Mouse (Mus musculus) hindbrain, embryonic 15.5 days (tissue): ENCODE data around the gene Izumo2. TPM values are rescaled to one million over a fixed set of nuclear protein-coding genes. Genes with fewer than 3 reads are reported as not detected.
A peak's percentile ranks its signal among the peaks of the same experiment; 100 is the strongest.

ENCODE experiments used
- ATAC-seq: fragments of 200-750 bp; cut with Nextera tagmentation; 2 replicates; pipeline ENCODE4 v1.8.0; 2017; ENCODE audit warnings: low read depth, moderate number of reproducible peaks, moderate TSS enrichment; ENCODE audit not compliant: low FRiP score
- H3K27ac ChIP-seq: fragments of 300-500 bp; sonication (generic); replicated peaks from 2 replicates; pipeline ENCODE4 v1.5.1; 2015; ENCODE audit warnings: mild to moderate bottlenecking, inconsistent platforms
- H3K27me3 ChIP-seq: fragments of 300-500 bp; sonication (generic); 2 replicates; pipeline ENCODE4 v1.6.1; 2015; ENCODE audit warnings: control low read depth, inconsistent platforms
- H3K36me3 ChIP-seq: fragments of 300-500 bp; sonication (generic); 2 replicates; pipeline ENCODE4 v1.6.1; 2015; ENCODE audit warnings: control low read depth, inconsistent platforms
- H3K4me1 ChIP-seq: fragments of 300-500 bp; sonication (generic); replicated peaks from 2 replicates; pipeline ENCODE4 v1.6.1; 2015; ENCODE audit warnings: control low read depth, inconsistent platforms
- H3K4me2 ChIP-seq: fragments of 300-500 bp; sonication (generic); 2 replicates; pipeline ENCODE4 v1.6.1; 2015; ENCODE audit warnings: moderate library complexity, mild to moderate bottlenecking, inconsistent platforms
- H3K4me3 ChIP-seq: fragments of 300-500 bp; sonication (generic); 2 replicates; pipeline ENCODE4 v1.5.1; 2015; ENCODE audit warnings: mild to moderate bottlenecking, inconsistent platforms
- H3K9ac ChIP-seq: fragments of 300-500 bp; sonication (generic); 2 replicates; pipeline ENCODE4 v1.6.1; 2015; ENCODE audit warnings: inconsistent platforms
- H3K9me3 ChIP-seq: fragments of 300-500 bp; sonication (generic); 2 replicates; pipeline ENCODE4 v1.6.1; 2016; ENCODE audit warnings: control low read depth, inconsistent platforms
- WGBS: fragments of 180-500 bp; shearing (Covaris S2); methylation state at CpG from one replicate; pipeline ENCODE4 v1.1.7; 2015; 5-methylcytosine and 5-hydroxymethylcytosine counted together
- polyA plus RNA-seq: library from polyadenylated mRNA; unstranded; fragments of >200 nt; fragmentation: Nextera tagmentation; extraction: Ambion mirVana; gene quantifications from 2 replicates; pipeline ENCODE4 v1.2.1, GENCODE M21; 2015

The Izumo2 gene
- not detected in 2 replicates for polyA plus RNA-seq

DNA sequence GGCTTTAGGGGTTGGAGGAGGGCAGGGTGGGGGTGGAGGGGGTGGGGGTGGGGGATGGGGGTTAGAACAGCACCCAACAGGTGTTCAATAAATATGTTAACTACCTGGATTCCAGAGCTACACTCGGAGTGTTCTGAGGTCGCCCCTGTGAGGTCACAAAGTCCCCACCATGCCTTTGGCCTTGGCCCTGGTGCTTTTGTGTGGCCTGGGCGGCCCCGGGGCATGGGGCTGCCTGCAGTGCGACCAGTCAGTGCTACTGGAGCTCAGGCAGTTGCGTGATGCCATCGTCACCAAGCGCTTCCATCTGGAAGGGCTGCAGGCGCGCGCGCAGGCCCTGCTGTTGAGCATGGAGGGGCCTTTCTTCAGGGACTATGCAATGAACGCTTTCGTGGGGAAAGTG, at the start of gene Izumo2:
TSS of gene Izumo2 (plus strand) at position 169 of the 400 bp plus-strand sequence.
- Histone ChIP-seq H3K9ac (no peak within 1 kb of the TSS), H3K4me3 (no peak within 1 kb of the TSS), H3K4me2 (no peak within 1 kb of the TSS), H3K36me3 (no peaks in the 10 kb centered on the region), H3K4me1 (no peaks in the 10 kb centered on the region), H3K9me3 (no peaks in the 10 kb centered on the region), H3K27ac (no peak within 1 kb of the TSS), H3K27me3 (no peaks in the 10 kb centered on the region)
- no peak for ATAC-seq
- WGBS, result 74% methylated on average over 14 of the region's 14 CpGs

DNA sequence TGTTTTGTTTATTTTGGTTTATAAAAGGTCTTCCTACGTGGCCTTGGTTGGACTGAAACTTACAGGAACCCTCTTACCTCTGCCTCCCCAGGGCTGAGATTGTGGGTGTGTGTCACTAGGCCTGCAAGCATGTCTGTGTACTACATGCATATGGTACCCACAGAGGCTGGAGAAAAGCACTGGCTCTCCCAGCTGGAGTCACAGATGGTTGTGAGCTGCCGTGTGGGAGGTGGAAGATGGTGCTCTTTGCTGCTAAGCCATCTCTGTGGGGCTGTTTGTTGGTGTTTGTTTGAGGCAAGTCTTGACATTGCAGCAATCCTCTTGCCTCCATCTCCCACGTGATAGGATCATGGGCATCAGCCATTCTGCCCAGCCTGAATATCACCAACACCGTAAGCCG, 47.3 kb upstream of the Izumo2 start:
- no peak overlapping the region for H3K4me3 ChIP-seq
- no peak overlapping the region for H3K27ac ChIP-seq
- no peaks in the 10 kb centered on the region for H3K27me3 ChIP-seq
- no peak overlapping the region for H3K4me2 ChIP-seq
- WGBS, result 80% methylated on average over 5 of the region's 5 CpGs
- H3K9me3 ChIP-seq, result no peaks in the 10 kb centered on the region
- no peaks in the 10 kb centered on the region for H3K36me3 ChIP-seq
- no peak overlapping the region for H3K9ac ChIP-seq
- no peaks in the 10 kb centered on the region for H3K4me1 ChIP-seq
- no peak for ATAC-seq

DNA sequence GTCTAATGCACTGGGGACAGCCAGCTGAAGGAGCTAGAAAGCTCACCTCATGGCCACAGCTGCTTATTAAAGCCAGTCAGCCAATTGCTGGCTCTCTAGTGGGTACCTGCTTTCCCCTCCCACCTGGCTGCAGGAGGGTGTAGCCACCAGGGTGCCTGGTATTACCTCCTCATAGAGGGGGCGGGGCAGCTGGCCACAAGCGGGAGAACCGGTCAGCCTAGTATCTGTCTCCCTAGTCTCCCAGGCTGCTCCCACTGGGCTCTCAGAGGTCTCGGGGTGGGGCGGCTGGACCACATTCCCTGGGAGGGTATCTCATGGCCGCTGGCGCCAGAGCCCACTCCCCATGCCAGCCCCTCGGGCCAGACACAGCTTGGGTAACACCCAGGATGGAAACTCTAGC, 46.4 kb upstream of the Izumo2 start:
- 15% methylated on average over 8 of the region's 8 CpGs for WGBS
- Histone ChIP-seq H3K9me3 (no peaks in the 10 kb centered on the region), H3K4me1 (no peaks in the 10 kb centered on the region), H3K36me3 (no peaks in the 10 kb centered on the region), H3K27ac (no peak overlapping the region), H3K9ac (no peak overlapping the region), H3K27me3 (no peaks in the 10 kb centered on the region), H3K4me3 (no peak overlapping the region), H3K4me2 (no peak overlapping the region)
- ATAC-seq, result no peak

- Histone ChIP-seq H3K27ac (no peak overlapping the region), H3K4me1 (no peaks in the 10 kb centered on the region), H3K36me3 (no peaks in the 10 kb centered on the region), H3K4me2 (no peak overlapping the region), H3K9me3 (no peaks in the 10 kb centered on the region), H3K4me3 (no peak overlapping the region), H3K27me3 (no peaks in the 10 kb centered on the region), H3K9ac (no peak overlapping the region)
- ATAC-seq, result no peak
- 13% methylated on average over 3 of the region's 3 CpGs for WGBS
These were observed 46.0 kb upstream of the Izumo2 start for GRCm38 (mm10) chr7:44662569-44662968.

DNA sequence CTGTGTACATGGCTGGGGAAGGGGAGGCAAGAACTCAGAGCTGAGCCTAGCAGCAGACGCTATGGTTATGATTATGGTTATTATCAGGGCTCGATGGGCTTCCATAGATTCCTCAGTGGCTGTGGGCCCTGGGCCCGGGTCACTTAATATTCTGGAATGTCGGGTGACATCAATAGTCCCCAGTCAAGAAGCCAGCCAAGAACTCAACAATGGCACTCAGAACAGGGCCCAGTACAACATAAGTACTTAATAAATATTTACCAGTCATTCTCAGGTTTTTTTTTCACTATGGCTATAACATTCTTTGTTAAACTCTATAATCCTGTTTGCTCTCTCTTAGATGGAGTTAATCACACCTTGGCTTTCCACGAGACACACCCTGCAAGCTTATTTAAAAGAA, 45.0 kb upstream of the Izumo2 start:
- no peaks in the 10 kb centered on the region for H3K4me1 ChIP-seq
- no peak overlapping the region for H3K4me3 ChIP-seq
- H3K9ac ChIP-seq, result no peak overlapping the region
- H3K9me3 ChIP-seq, result no peaks in the 10 kb centered on the region
- peaks cover 4% of the 10 kb centered on the region; the same call in 1 of the 2 replicates for H3K27me3 ChIP-seq
- no peak overlapping the region for H3K4me2 ChIP-seq
- ATAC-seq, result no peak
- WGBS, result 81% methylated on average over 5 of the region's 5 CpGs
- no peaks in the 10 kb centered on the region for H3K36me3 ChIP-seq
- H3K27ac ChIP-seq, result no peak overlapping the region

DNA sequence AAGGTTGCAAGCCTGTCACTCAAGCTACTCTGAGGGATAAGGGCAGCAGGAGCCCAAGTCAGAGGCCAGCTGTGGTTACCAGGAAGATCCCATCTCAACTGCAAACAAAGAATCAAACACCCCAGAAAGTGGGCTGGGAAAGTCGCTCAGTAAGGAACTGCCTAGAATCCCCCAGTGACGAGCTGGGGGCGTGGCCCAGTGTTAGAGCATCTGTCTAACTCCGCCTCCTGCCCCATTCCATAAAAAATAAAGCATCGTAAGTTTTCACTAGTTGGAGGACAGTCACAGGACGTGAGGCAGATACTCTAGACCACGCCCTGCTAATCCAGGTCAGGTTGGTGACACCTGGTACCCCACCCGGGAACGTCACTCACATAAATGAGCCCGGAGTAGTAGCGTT, 43.8 kb upstream of the Izumo2 start:
- ATAC-seq, result no peak
- no peaks in the 10 kb centered on the region for H3K4me1 ChIP-seq
- no peak overlapping the region for H3K9ac ChIP-seq
- H3K36me3 ChIP-seq, result no peaks in the 10 kb centered on the region
- no peak overlapping the region for H3K4me2 ChIP-seq
- H3K4me3 ChIP-seq, result no peak overlapping the region
- H3K9me3 ChIP-seq, result no peaks in the 10 kb centered on the region
- no peak overlapping the region for H3K27ac ChIP-seq
- H3K27me3 ChIP-seq, result peaks cover 9% of the 10 kb centered on the region
- WGBS, result 44% methylated on average over 11 of the region's 11 CpGs

GRCm38 (mm10) chr7:44666462-44666861, 42.1 kb upstream of the Izumo2 start:
- WGBS, result 75% methylated on average over 2 of the region's 2 CpGs
- Histone ChIP-seq H3K27me3 (peaks cover 19% of the 10 kb centered on the region), H3K36me3 (no peaks in the 10 kb centered on the region), H3K4me1 (peaks cover 10% of the 10 kb centered on the region), H3K9ac (no peak overlapping the region), H3K4me3 (no peak overlapping the region), H3K4me2 (no peak overlapping the region), H3K27ac (no peak overlapping the region), H3K9me3 (no peaks in the 10 kb centered on the region)
- ATAC-seq, result no peak

GRCm38 (mm10) chr7:44667996-44668738, 40.4 kb upstream of the Izumo2 start:
- Histone ChIP-seq H3K4me1 (peaks cover 10% of the 10 kb centered on the region), H3K36me3 (no peaks in the 10 kb centered on the region), H3K27ac (no peak overlapping the region), H3K27me3 (peaks cover 28% of the 10 kb centered on the region), H3K4me3 (no peak overlapping the region), H3K4me2 (no peak overlapping the region), H3K9me3 (no peaks in the 10 kb centered on the region), H3K9ac (no peak overlapping the region)
- 73% methylated on average over 13 of the region's 13 CpGs for WGBS
- ATAC-seq, result no peak

DNA sequence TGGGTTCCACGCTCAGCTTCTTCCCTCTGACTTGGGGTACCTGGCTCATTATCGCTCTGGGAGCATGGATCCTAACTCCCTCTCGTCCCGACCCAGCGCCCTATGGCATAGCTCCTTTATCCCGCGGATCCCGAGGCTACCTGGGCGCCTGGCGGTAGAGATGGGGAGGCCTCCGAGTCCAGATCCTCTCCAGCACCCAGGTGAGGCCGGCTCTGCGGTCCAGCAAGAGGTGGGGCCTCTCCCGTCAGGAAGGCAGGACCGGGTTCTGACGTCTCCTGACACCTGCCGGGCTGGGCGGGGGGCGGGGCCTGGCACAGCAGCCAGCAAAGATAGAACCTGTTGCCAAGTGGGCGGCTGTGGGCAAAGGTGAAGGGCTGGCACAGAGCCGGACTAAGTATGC, 39.4 kb upstream of the Izumo2 start:
- Histone ChIP-seq H3K4me3 (no peak overlapping the region), H3K36me3 (no peaks in the 10 kb centered on the region), H3K9ac (no peak overlapping the region), H3K27ac (no peak overlapping the region), H3K4me2 (no peak overlapping the region), H3K4me1 (peaks cover 10% of the 10 kb centered on the region), H3K9me3 (no peaks in the 10 kb centered on the region), H3K27me3 (peaks cover 28% of the 10 kb centered on the region)
- WGBS, result 20% methylated on average over 21 of the region's 21 CpGs
- ATAC-seq, result no peak

DNA sequence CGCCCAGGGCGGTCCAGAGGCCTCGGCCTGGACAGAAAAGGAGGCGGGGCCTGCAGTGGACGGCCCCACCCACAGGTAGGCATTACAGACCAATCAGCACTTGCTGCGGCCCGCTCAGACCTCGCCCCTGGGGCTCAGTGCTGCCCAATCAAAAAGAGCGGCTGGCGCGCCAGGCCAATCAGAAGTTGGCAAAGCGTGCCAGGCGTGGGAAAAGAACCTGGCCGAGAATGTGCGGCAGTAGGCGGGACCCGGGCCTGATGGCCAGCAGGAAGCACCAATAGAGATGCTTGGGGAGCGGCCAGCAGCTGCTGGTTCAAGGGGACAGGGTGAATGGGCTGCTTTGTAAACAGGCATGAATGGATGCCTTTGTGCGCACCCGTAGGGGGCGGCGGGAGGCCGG, 37.7 kb upstream of the Izumo2 start, which contains the start of gene Myh14:
TSS of gene Myh14 (minus strand) at position 41 of the 400 bp plus-strand sequence.
- ATAC-seq, result peak; percentile 97

GRCm38 (mm10) chr7:44672193-44672592, 36.3 kb upstream of the Izumo2 start:
- 80% methylated on average over 5 of the region's 5 CpGs for WGBS
- Histone ChIP-seq H3K4me3 (no peak overlapping the region), H3K9me3 (no peaks in the 10 kb centered on the region), H3K27me3 (peaks cover 28% of the 10 kb centered on the region), H3K4me2 (no peak overlapping the region), H3K4me1 (peaks cover 10% of the 10 kb centered on the region), H3K36me3 (no peaks in the 10 kb centered on the region), H3K27ac (no peak overlapping the region), H3K9ac (no peak overlapping the region)
- no peak for ATAC-seq

More for the DNA sequence above, 37.7 kb upstream of the Izumo2 start, which contains the start of gene Myh14:
- 0% methylated on average over 23 of the region's 23 CpGs for WGBS
- peak within 1 kb of the TSS; percentile 68 for H3K4me2 ChIP-seq
- H3K9me3 ChIP-seq, result no peaks in the 10 kb centered on the region
- H3K36me3 ChIP-seq, result no peaks in the 10 kb centered on the region
- no peak within 1 kb of the TSS for H3K9ac ChIP-seq
- H3K4me3 ChIP-seq, result peak within 1 kb of the TSS; percentile 35
- H3K27ac ChIP-seq, result no peak within 1 kb of the TSS; the same call in 1 of the 2 replicates
- H3K27me3 ChIP-seq, result peaks cover 28% of the 10 kb centered on the region
- peaks cover 10% of the 10 kb centered on the region for H3K4me1 ChIP-seq

DNA sequence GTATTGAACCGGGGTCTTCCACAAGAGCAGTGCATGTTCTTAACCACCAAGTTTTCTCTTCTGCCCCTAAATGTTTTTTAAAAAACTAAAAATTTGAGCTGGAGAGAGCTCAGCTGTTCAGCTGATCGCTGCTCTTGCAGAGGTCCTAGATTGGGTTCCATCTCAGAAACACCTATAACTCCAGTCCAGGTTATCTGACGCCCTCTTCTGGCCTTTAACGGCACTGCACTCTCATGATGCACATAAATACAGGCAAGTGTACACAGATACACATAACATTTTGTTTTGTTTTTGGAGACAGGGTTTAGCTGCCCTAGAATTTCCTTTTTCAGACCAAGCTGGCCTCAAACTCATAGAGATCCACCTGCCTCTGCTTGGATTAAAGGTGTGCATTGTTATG, 34.0 kb upstream of the Izumo2 start:
- no peaks in the 10 kb centered on the region for H3K36me3 ChIP-seq
- ATAC-seq, result no peak
- no peak overlapping the region for H3K27ac ChIP-seq
- H3K4me3 ChIP-seq, result no peak overlapping the region
- WGBS, result 81% methylated on average over 4 of the region's 4 CpGs
- H3K9ac ChIP-seq, result no peak overlapping the region
- peaks cover 19% of the 10 kb centered on the region for H3K27me3 ChIP-seq
- H3K9me3 ChIP-seq, result no peaks in the 10 kb centered on the region
- peaks cover 10% of the 10 kb centered on the region for H3K4me1 ChIP-seq
- no peak overlapping the region for H3K4me2 ChIP-seq

DNA sequence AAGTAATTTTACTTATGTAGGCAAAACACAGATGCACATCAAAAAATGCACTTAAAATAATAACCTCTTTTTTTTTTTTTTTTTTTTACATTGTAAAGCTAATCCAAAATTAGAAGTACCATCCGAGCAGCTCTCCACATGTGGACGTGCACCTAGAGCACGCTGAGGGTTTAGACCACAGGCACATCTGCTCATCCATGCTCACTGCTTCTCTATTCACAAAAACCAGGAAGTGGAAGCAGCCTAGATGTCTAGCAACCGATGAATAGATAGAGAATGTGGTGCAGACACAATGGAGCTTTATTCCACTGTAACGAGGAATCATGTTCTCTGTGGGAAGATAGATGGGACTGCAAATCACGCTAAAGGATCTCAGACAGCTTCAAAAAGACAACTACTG, 33.4 kb upstream of the Izumo2 start:
- no peaks in the 10 kb centered on the region for H3K9me3 ChIP-seq
- 51% methylated on average over 6 of the region's 6 CpGs for WGBS
- no peak overlapping the region for H3K4me3 ChIP-seq
- no peak overlapping the region for H3K27ac ChIP-seq
- peaks cover 10% of the 10 kb centered on the region for H3K4me1 ChIP-seq
- H3K9ac ChIP-seq, result no peak overlapping the region
- peaks cover 15% of the 10 kb centered on the region for H3K27me3 ChIP-seq
- no peaks in the 10 kb centered on the region for H3K36me3 ChIP-seq
- H3K4me2 ChIP-seq, result no peak overlapping the region
- ATAC-seq, result no peak
